24 mouse cellular contexts compared by ENCODE assay signal in genomic region chr11:74761011-74761705, GRCm38 (mm10). TPM values are rescaled to one million over a fixed set of nuclear protein-coding genes. Genes with fewer than 3 reads are reported as not detected.
DNase-seq lines count a peak whose midpoint lies in the region; ATAC-seq and TF ChIP-seq lines count a peak whose summit lies in the region.
"Had no signal": no experiment of that assay in that cellular context is flagged by ENCODE, and none has a peak within 500 bp of the region (broad histone marks: within the 10 kb centered on the region; RNA-seq: fewer than 3 reads in every experiment).

No protein-coding gene starts in this region.

- no peaks in the 10 kb centered on the region for H3K36me3 ChIP-seq in kidney, embryonic 14.5 days (ENCODE audit: control insufficient read depth, insufficient read depth, low read length)
- H3K36me3 ChIP-seq in testis, adult 2 months (ENCODE audit: control insufficient read depth, insufficient read depth, low read length), result no peaks in the 10 kb centered on the region
- H3K36me3 ChIP-seq: embryonic facial prominence, embryonic 13.5 days; forebrain, embryonic 12.5 days; heart, embryonic 10.5 days; hindbrain, embryonic 12.5 days had no signal

- no peak overlapping the region for H3K9ac ChIP-seq in kidney, embryonic 14.5 days (ENCODE audit: low read depth, low read length)
- H3K9ac ChIP-seq: embryonic facial prominence, embryonic 13.5 days; forebrain, embryonic 12.5 days; hindbrain, embryonic 12.5 days had no signal

- TF ChIP-seq POLR2A in testis, adult 2 months (IDR thresholded peaks at IDR 0.05; ENCODE audit: control insufficient read depth, low read depth, low read length), result peak; percentile 14; the same call in 1 of the 2 replicates

- WGBS in kidney, embryonic 14.5 days, result 73% methylated on average over 12 of the region's 12 CpGs

- no peaks in the 10 kb centered on the region for H3K9me3 ChIP-seq in kidney, embryonic 14.5 days (ENCODE audit: control insufficient read depth, low read length)
- H3K9me3 ChIP-seq: embryonic facial prominence, embryonic 13.5 days; forebrain, embryonic 12.5 days; heart, embryonic 10.5 days; hindbrain, embryonic 12.5 days had no signal

- H3K27ac ChIP-seq in kidney, embryonic 14.5 days (ENCODE audit: low read depth, low read length), result no peak overlapping the region
- peak overlapping the region; percentile 9; the same call in 1 of the 2 replicates for H3K27ac ChIP-seq in testis, adult 2 months (ENCODE audit: control insufficient read depth, insufficient read depth, low read depth, low read length)
- H3K27ac ChIP-seq: embryonic facial prominence, embryonic 13.5 days; forebrain, embryonic 12.5 days; heart, embryonic 10.5 days; hindbrain, embryonic 12.5 days had no signal

- no peak for ATAC-seq in kidney, embryonic 14.5 days (ENCODE audit: low FRiP score, low TSS enrichment)
- ATAC-seq: forebrain, embryonic 16.5 days; hindbrain, embryonic 16.5 days; inflammation-experienced regulatory T-cells, adult 6 months; Patski had no signal

- no peaks in the 10 kb centered on the region for H3K4me1 ChIP-seq in kidney, embryonic 14.5 days (ENCODE audit: control insufficient read depth, insufficient read depth, low read length)
- H3K4me1 ChIP-seq in testis, adult 2 months (ENCODE audit: control insufficient read depth, insufficient read depth, low read length), result no peaks in the 10 kb centered on the region; the same call in 1 of the 2 replicates
- H3K4me1 ChIP-seq: embryonic facial prominence, embryonic 13.5 days; forebrain, embryonic 12.5 days; hindbrain, embryonic 12.5 days had no signal

- H3K27me3 ChIP-seq in kidney, embryonic 14.5 days (ENCODE audit: control insufficient read depth, insufficient read depth, low read length), result no peaks in the 10 kb centered on the region
- no peaks in the 10 kb centered on the region for H3K27me3 ChIP-seq in testis, adult 2 months (ENCODE audit: control insufficient read depth, insufficient read depth, low read length)
- H3K27me3 ChIP-seq: embryonic facial prominence, embryonic 13.5 days; forebrain, embryonic 12.5 days; hindbrain, embryonic 12.5 days; Patski had no signal

- no peak overlapping the region for H3K4me3 ChIP-seq in kidney, embryonic 14.5 days (ENCODE audit: low read length)
- H3K4me3 ChIP-seq in testis, adult 2 months (ENCODE audit: control insufficient read depth, low read depth, low read length), result peak overlapping the region; percentile 43
- H3K4me3 ChIP-seq: embryonic facial prominence, embryonic 13.5 days; forebrain, embryonic 12.5 days; heart, embryonic 10.5 days; hindbrain, embryonic 12.5 days had no signal

- no peak for TF ChIP-seq CTCF in testis, adult 2 months (IDR thresholded peaks at IDR 0.05; ENCODE audit: control insufficient read depth, insufficient read depth, insufficient replicate concordance, low read depth, low read length)

- no peak overlapping the region for H3K4me2 ChIP-seq in kidney, embryonic 14.5 days (replicated peaks; ENCODE audit: low read depth, low read length)
- H3K4me2 ChIP-seq: embryonic facial prominence, embryonic 13.5 days; forebrain, embryonic 12.5 days; hindbrain, embryonic 12.5 days had no signal

- DNase-seq in kidney, adult 11 months, result peak; percentile 34
- DNase-seq in testis, postnatal 10 days (ENCODE audit: low spot score), result no peak
- peak; percentile 43 for DNase-seq in R1 (ENCODE audit: low read depth, low spot score)
- DNase-seq in cerebellum, postnatal 4 days (ENCODE audit: low spot score in 2 of 2), result no peak
- no peak for DNase-seq in right cerebral cortex, postnatal 14 days
- DNase-seq in embryo, embryonic 10.5 days (ENCODE audit: low spot score), result no peak
- DNase-seq: adrenal gland, postnatal 10 days; cerebellum, adult 11 months; cerebellum, adult 8-10 months; cerebellum, postnatal 14 days; gastrocnemius, postnatal 14 days; heart, adult 11 months; heart, postnatal 10 days; heart, postnatal 4 days had no signal

RNA-seq across cellular contexts. Expression of gene Mettl16, which starts 9.5 kb away (rescaled TPM):
- polyA plus RNA-seq in kidney, embryonic 14.5 days (2014; fragmentation: Nextera tagmentation; extraction: Ambion mirVana), result 34.6 and 42.0 TPM in 2 replicates
- 5.3 and 6.4 TPM in 2 replicates for polyA plus RNA-seq in testis, adult 2 months (2012; rRNA removed)

RNA-seq across cellular contexts. Expression of gene Pafah1b1, which starts 36.7 kb away (rescaled TPM):
- polyA plus RNA-seq in kidney, embryonic 14.5 days (2014; fragmentation: Nextera tagmentation; extraction: Ambion mirVana), result 63.6 and 74.1 TPM in 2 replicates
- 39.3 and 53.4 TPM in 2 replicates for polyA plus RNA-seq in testis, adult 2 months (2012; rRNA removed)

Comparison
In these comparisons a context has a peak if more than half of its experiments do, and no peak if none do; other contexts are left out.
1. DNase-seq: peak in kidney, adult 11 months (single experiment) and R1 (single experiment); none in testis, postnatal 10 days (single experiment), cerebellum, postnatal 4 days (0 of 2), right cerebral cortex, postnatal 14 days (single experiment) and embryo, embryonic 10.5 days (single experiment).